Comparison of ENCODE assay signal across 9 mouse cellular contexts in genomic region chr2:60172531-60172914, GRCm38 (mm10). TPM values are rescaled to one million over a fixed set of nuclear protein-coding genes. Genes with fewer than 3 reads are reported as not detected.
DNase-seq lines count a peak whose midpoint lies in the region; ATAC-seq and TF ChIP-seq lines count a peak whose summit lies in the region.
"Had no signal": no experiment of that assay in that cellular context is flagged by ENCODE, and none has a peak within 500 bp of the region (broad histone marks: within the 10 kb centered on the region; RNA-seq: fewer than 3 reads in every experiment).

No protein-coding gene starts in this region.

- intact Hi-C loops in heart, postnatal 14 days (cut with DNase I): no loop called here

- TF ChIP-seq EP300 in MEL (IDR thresholded peaks at IDR 0.05; ENCODE audit: low read depth in 1 of 2, low read length in 2 of 2): no peak

- TF ChIP-seq RAD21 in MEL (IDR thresholded peaks at IDR 0.05; ENCODE audit: low read depth, low read length): no peak

- 37% methylated on average over 2 of the region's 2 CpGs for WGBS in liver, embryonic 15.5 days (ENCODE audit: insufficient replicate concordance)

- ATAC-seq in liver, embryonic 15.5 days (ENCODE audit: insufficient read depth): peak; percentile 51; the same call in 1 of the 2 replicates
- ATAC-seq in monocyte, adult 5-6 weeks (replicated peaks; ENCODE audit: insufficient number of reproducible peaks, low FRiP score, low TSS enrichment, poor library complexity, severe bottlenecking): peak; percentile 87

- TF ChIP-seq CTCF in MEL (IDR thresholded peaks at IDR 0.05 in 2 of 3, conservative IDR thresholded peaks at IDR 0.05 in 1 of 3; ENCODE audit: control insufficient read depth in 1 of 3, insufficient read depth in 1 of 3, low read depth in 2 of 3, low read length in 3 of 3, poor library complexity in 1 of 3, severe bottlenecking in 1 of 3): no peak

- TF ChIP-seq POLR2A in MEL (IDR thresholded peaks at IDR 0.05; ENCODE audit: control insufficient read depth in 1 of 2, insufficient read depth in 1 of 2, low read depth in 1 of 2, low read length in 2 of 2, poor library complexity in 1 of 2): no peak

- H3K4me2 ChIP-seq in liver, embryonic 15.5 days: 0 out of 2 replicates have a peak overlapping the region, but pooled peaks have one; percentile 7
- H3K4me2 ChIP-seq: stomach, embryonic 15.5 days had no signal

- H3K36me3 ChIP-seq in MEL (ENCODE audit: control insufficient read depth in 1 of 2, insufficient read depth in 2 of 2, low read length in 2 of 2): no peaks in the 10 kb centered on the region
- no peaks in the 10 kb centered on the region for H3K36me3 ChIP-seq in liver, embryonic 15.5 days (replicated peaks)
- H3K36me3 ChIP-seq: stomach, embryonic 15.5 days had no signal

- H3K4me3 ChIP-seq in MEL (ENCODE audit: control insufficient read depth in 1 of 2, insufficient read depth in 1 of 2, low read depth in 2 of 2, low read length in 2 of 2): no peak overlapping the region
- no peak overlapping the region for H3K4me3 ChIP-seq in liver, embryonic 15.5 days (replicated peaks)
- H3K4me3 ChIP-seq: stomach, embryonic 15.5 days had no signal

- DNase-seq in heart, adult 11 months: peak; percentile 96
- no peak for DNase-seq in heart, postnatal 14 days
- peak; percentile 50 for DNase-seq in MEL (ENCODE audit: low read depth, low spot score)
- no peak for DNase-seq in thymus, postnatal 10 days (ENCODE audit: low spot score in 2 of 2)
- no peak for DNase-seq in gastrocnemius, adult 8-10 months (ENCODE audit: low spot score in 2 of 2)
- DNase-seq in right cerebral cortex, postnatal 36 days (ENCODE audit: low spot score in 2 of 2): no peak

- H3K27me3 ChIP-seq in MEL (ENCODE audit: control insufficient read depth in 1 of 2, insufficient read depth in 2 of 2, low read length in 2 of 2): no peaks in the 10 kb centered on the region
- no peaks in the 10 kb centered on the region for H3K27me3 ChIP-seq in liver, embryonic 15.5 days
- H3K27me3 ChIP-seq: stomach, embryonic 15.5 days had no signal

- H3K4me1 ChIP-seq in MEL (ENCODE audit: control insufficient read depth in 1 of 2, insufficient read depth in 2 of 2, low read length in 2 of 2): no peaks in the 10 kb centered on the region
- peaks cover 12% of the 10 kb centered on the region; the same call in 1 of the 2 replicates for H3K4me1 ChIP-seq in liver, embryonic 15.5 days (replicated peaks)
- H3K4me1 ChIP-seq: stomach, embryonic 15.5 days had no signal

- H3K9me3 ChIP-seq in MEL (replicated peaks; ENCODE audit: insufficient read depth, low read length): no peaks in the 10 kb centered on the region
- H3K9me3 ChIP-seq in liver, embryonic 15.5 days (replicated peaks): no peaks in the 10 kb centered on the region
- H3K9me3 ChIP-seq: stomach, embryonic 15.5 days had no signal

- H3K27ac ChIP-seq in MEL (ENCODE audit: control insufficient read depth, low read depth, low read length): no peak overlapping the region
- peak overlapping the region; percentile 61 for H3K27ac ChIP-seq in liver, embryonic 15.5 days (replicated peaks)
- H3K27ac ChIP-seq: stomach, embryonic 15.5 days had no signal

- H3K79me2 ChIP-seq in MEL (ENCODE audit: control insufficient read depth, insufficient read depth, low read length, poor library complexity): no peaks in the 10 kb centered on the region

- H3K9ac ChIP-seq in MEL (ENCODE audit: control insufficient read depth, low read depth, low read length, poor library complexity, severe bottlenecking): no peak overlapping the region
- no peak overlapping the region for H3K9ac ChIP-seq in liver, embryonic 15.5 days
- H3K9ac ChIP-seq: stomach, embryonic 15.5 days had no signal

TF ChIP-seq in MEL, 35 proteins besides CTCF, POLR2A, EP300 and RAD21:
- no peak for TF ChIP-seq USF2 (IDR thresholded peaks at IDR 0.05; ENCODE audit: borderline replicate concordance in 1 of 2, insufficient read depth in 1 of 2, low read depth in 1 of 2, low read length in 2 of 2)
- TF ChIP-seq KAT2A (conservative IDR thresholded peaks at IDR 0.05; ENCODE audit: low read depth, low read length): no peak
- no peak for TF ChIP-seq MXI1 (IDR thresholded peaks at IDR 0.05; ENCODE audit: low read depth, low read length)
- no peak for TF ChIP-seq MAX (IDR thresholded peaks at IDR 0.05; ENCODE audit: low read length)
- no peak for TF ChIP-seq BHLHE40 (IDR thresholded peaks at IDR 0.05; ENCODE audit: borderline replicate concordance, low read depth, low read length)
- no peak for TF ChIP-seq TAL1 (IDR thresholded peaks at IDR 0.05; ENCODE audit: low read length)
- TF ChIP-seq USF1 (IDR thresholded peaks at IDR 0.05; ENCODE audit: low read depth, low read length): no peak
- no peak for TF ChIP-seq ZMIZ1 (IDR thresholded peaks at IDR 0.05; ENCODE audit: low read depth, low read length)
- no peak for TF ChIP-seq RCOR1 (IDR thresholded peaks at IDR 0.05; ENCODE audit: low read depth, low read length)
- no peak for TF ChIP-seq POLR2AphosphoS5 (IDR thresholded peaks at IDR 0.05; ENCODE audit: borderline replicate concordance, low read depth, low read length)
- no peak for TF ChIP-seq MEF2A (IDR thresholded peaks at IDR 0.05; ENCODE audit: extremely low read depth, insufficient replicate concordance, low read depth, low read length, poor library complexity, severe bottlenecking)
- no peak for TF ChIP-seq HCFC1 (IDR thresholded peaks at IDR 0.05; ENCODE audit: low read depth, low read length)
- no peak for TF ChIP-seq ETS1 (IDR thresholded peaks at IDR 0.05; ENCODE audit: low read depth, low read length)
- TF ChIP-seq NRF1 (IDR thresholded peaks at IDR 0.05; ENCODE audit: insufficient read depth, low read depth, low read length, poor library complexity, severe bottlenecking): no peak
- no peak for TF ChIP-seq SIN3A (IDR thresholded peaks at IDR 0.05; ENCODE audit: low read length)
- no peak for TF ChIP-seq UBTF (IDR thresholded peaks at IDR 0.05; ENCODE audit: borderline replicate concordance, insufficient read depth, low read depth, low read length)
- TF ChIP-seq ZKSCAN1 (IDR thresholded peaks at IDR 0.05; ENCODE audit: low read depth, low read length): no peak
TF ChIP-seq in MEL: peak in this region for 0.

RNA-seq across cellular contexts. Expression of gene Baz2b, which starts 37.1 kb away (rescaled TPM):
- total RNA-seq in heart, postnatal 14 days (2021): 10 to 100 TPM; 44.6 to 54.8 TPM
- 5.5 and 5.7 TPM in 2 replicates for total RNA-seq in MEL (2012; rRNA removed)
- polyA plus RNA-seq in MEL (2012; ENCODE audit: insufficient read depth in 1 of 2, insufficient read length in 2 of 2, low read depth in 1 of 2, low replicate concordance in 2 of 2, missing spikeins in 1 of 2): 10 to 100 TPM in 1 of 2 experiments, not detected in 1; 11.4 TPM
- polyA plus RNA-seq in liver, embryonic 15.5 days (2015; fragmentation: Nextera tagmentation; extraction: Ambion mirVana): 14.8 TPM in 2 replicates
- 125 to 210 TPM (median 148 TPM) in 3 replicates for total RNA-seq in monocyte, adult 5-6 weeks (2017)
- 10 to 100 TPM; 26.3 to 36.8 (median 31.6) TPM for total RNA-seq in gastrocnemius, adult 8-10 months (2022)

RNA-seq across cellular contexts. Expression of gene March7, which starts 37.2 kb away (rescaled TPM):
- total RNA-seq in heart, postnatal 14 days (2021): 10 to 100 TPM; 33.9 to 37.7 TPM
- total RNA-seq in MEL (2012; rRNA removed): 36.4 and 42.6 TPM in 2 replicates
- polyA plus RNA-seq in MEL (2012; ENCODE audit: insufficient read depth in 1 of 2, insufficient read length in 2 of 2, low read depth in 1 of 2, low replicate concordance in 2 of 2, missing spikeins in 1 of 2): 10 to 100 TPM in 1 of 2 experiments, not detected in 1; 32.3 TPM
- polyA plus RNA-seq in liver, embryonic 15.5 days (2015; fragmentation: Nextera tagmentation; extraction: Ambion mirVana): 20.4 and 21.7 TPM in 2 replicates
- total RNA-seq in monocyte, adult 5-6 weeks (2017): 234 to 384 TPM (median 306 TPM) in 3 replicates
- total RNA-seq in gastrocnemius, adult 8-10 months (2022): 10 to 100 TPM; 24.5 to 38.2 (median 30.4) TPM

Comparison
In these comparisons a context has a peak if more than half of its experiments do, and no peak if none do; other contexts are left out.
1. DNase-seq: peak in heart, adult 11 months (single experiment) and MEL (single experiment); none in heart, postnatal 14 days (0 of 2), thymus, postnatal 10 days (0 of 2), gastrocnemius, adult 8-10 months (0 of 2) and right cerebral cortex, postnatal 36 days (0 of 2).